Mouse (Mus musculus): ENCODE results near the gene Aoah.

Aoah gene

GRCm38 (mm10) chr13:20985961-20986360 lies 192.0 kb downstream of the Aoah start:
- no peak for TF ChIP-seq NANOG (IDR thresholded peaks at IDR 0.05; ENCODE audit: borderline replicate concordance, low read length)
- TF ChIP-seq POU5F1 (IDR thresholded peaks at IDR 0.05; ENCODE audit: borderline replicate concordance, low read length): no peak
- TF ChIP-seq CTCF (conservative IDR thresholded peaks at IDR 0.05; ENCODE audit: low read length): no peak
- H3K36me3 ChIP-seq (ENCODE audit: insufficient read depth, low read length): 0 out of 2 replicates have a peak, but pooled peaks cover 3% of the 10 kb centered on the region
- peaks cover 46% of the 10 kb centered on the region for H3K4me1 ChIP-seq (replicated peaks; ENCODE audit: low read depth, low read length)
- H3K27me3 ChIP-seq (ENCODE audit: insufficient read depth, low read length): no peaks in the 10 kb centered on the region
- no peaks in the 10 kb centered on the region for H3K9me3 ChIP-seq (ENCODE audit: low read length)
- H3K4me3 ChIP-seq (replicated peaks; ENCODE audit: low read length): no peak overlapping the region

GRCm38 (mm10) chr13:21005238-21005637 lies 211.3 kb downstream of the Aoah start:
- TF ChIP-seq CTCF (conservative IDR thresholded peaks at IDR 0.05; ENCODE audit: low read length): no peak
- no peak for TF ChIP-seq POU5F1 (IDR thresholded peaks at IDR 0.05; ENCODE audit: borderline replicate concordance, low read length)
- TF ChIP-seq NANOG (IDR thresholded peaks at IDR 0.05; ENCODE audit: borderline replicate concordance, low read length): no peak
- Histone ChIP-seq H3K27me3 (ENCODE audit: insufficient read depth, low read length) (no peaks in the 10 kb centered on the region), H3K36me3 (ENCODE audit: insufficient read depth, low read length) (peaks cover 18% of the 10 kb centered on the region; the same call in 1 of the 2 replicates), H3K4me3 (replicated peaks; ENCODE audit: low read length) (no peak overlapping the region), H3K9me3 (ENCODE audit: low read length) (no peaks in the 10 kb centered on the region), H3K4me1 (replicated peaks; ENCODE audit: low read depth, low read length) (no peaks in the 10 kb centered on the region)

- Histone ChIP-seq H3K9me3 (ENCODE audit: low read length) (no peaks in the 10 kb centered on the region), H3K4me3 (replicated peaks; ENCODE audit: low read length) (no peak overlapping the region), H3K4me1 (replicated peaks; ENCODE audit: low read depth, low read length) (no peaks in the 10 kb centered on the region), H3K27me3 (ENCODE audit: insufficient read depth, low read length) (no peaks in the 10 kb centered on the region), H3K36me3 (ENCODE audit: insufficient read depth, low read length) (peaks cover 18% of the 10 kb centered on the region; the same call in 1 of the 2 replicates)
- no peak for TF ChIP-seq CTCF (conservative IDR thresholded peaks at IDR 0.05; ENCODE audit: low read length)
- TF ChIP-seq POU5F1 (IDR thresholded peaks at IDR 0.05; ENCODE audit: borderline replicate concordance, low read length): no peak
- TF ChIP-seq NANOG (IDR thresholded peaks at IDR 0.05; ENCODE audit: borderline replicate concordance, low read length): no peak
Observed at GRCm38 (mm10) chr13:21005642-21006320, 211.9 kb downstream of the Aoah start.

GRCm38 (mm10) chr13:21006321-21006653 lies 212.4 kb downstream of the Aoah start:
- H3K4me3 ChIP-seq (replicated peaks; ENCODE audit: low read length): no peak overlapping the region
- H3K4me1 ChIP-seq (replicated peaks; ENCODE audit: low read depth, low read length): no peaks in the 10 kb centered on the region
- TF ChIP-seq CTCF (conservative IDR thresholded peaks at IDR 0.05; ENCODE audit: low read length) (no peak), NANOG (IDR thresholded peaks at IDR 0.05; ENCODE audit: borderline replicate concordance, low read length) (no peak), POU5F1 (IDR thresholded peaks at IDR 0.05; ENCODE audit: borderline replicate concordance, low read length) (no peak)
- H3K36me3 ChIP-seq (ENCODE audit: insufficient read depth, low read length): peaks cover 21% of the 10 kb centered on the region
- no peaks in the 10 kb centered on the region for H3K27me3 ChIP-seq (ENCODE audit: insufficient read depth, low read length)
- H3K9me3 ChIP-seq (ENCODE audit: low read length): no peaks in the 10 kb centered on the region

GRCm38 (mm10) chr13:21013659-21014058 lies 219.7 kb downstream of the Aoah start:
- Histone ChIP-seq H3K36me3 (ENCODE audit: insufficient read depth, low read length) (peaks cover 16% of the 10 kb centered on the region), H3K9me3 (ENCODE audit: low read length) (peaks cover 13% of the 10 kb centered on the region; the same call in 1 of the 2 replicates), H3K27me3 (ENCODE audit: insufficient read depth, low read length) (no peaks in the 10 kb centered on the region), H3K4me1 (replicated peaks; ENCODE audit: low read depth, low read length) (no peaks in the 10 kb centered on the region), H3K4me3 (replicated peaks; ENCODE audit: low read length) (no peak overlapping the region)
- TF ChIP-seq NANOG (IDR thresholded peaks at IDR 0.05; ENCODE audit: borderline replicate concordance, low read length) (no peak), POU5F1 (IDR thresholded peaks at IDR 0.05; ENCODE audit: borderline replicate concordance, low read length) (no peak), CTCF (conservative IDR thresholded peaks at IDR 0.05; ENCODE audit: low read length) (no peak)

- Histone ChIP-seq H3K4me1 (replicated peaks; ENCODE audit: low read depth, low read length) (no peaks in the 10 kb centered on the region), H3K27me3 (ENCODE audit: insufficient read depth, low read length) (no peaks in the 10 kb centered on the region), H3K4me3 (replicated peaks; ENCODE audit: low read length) (no peak overlapping the region), H3K36me3 (ENCODE audit: insufficient read depth, low read length) (peaks cover 3% of the 10 kb centered on the region; the same call in 1 of the 2 replicates), H3K9me3 (ENCODE audit: low read length) (no peaks in the 10 kb centered on the region)
- TF ChIP-seq POU5F1 (IDR thresholded peaks at IDR 0.05; ENCODE audit: borderline replicate concordance, low read length): no peak
- TF ChIP-seq CTCF (conservative IDR thresholded peaks at IDR 0.05; ENCODE audit: low read length): no peak
- TF ChIP-seq NANOG (IDR thresholded peaks at IDR 0.05; ENCODE audit: borderline replicate concordance, low read length): no peak
Observed at GRCm38 (mm10) chr13:21024831-21025230, 230.9 kb downstream of the Aoah start.

GRCm38 (mm10) chr13:21033176-21033575 lies 239.3 kb downstream of the Aoah start:
- Histone ChIP-seq H3K27me3 (ENCODE audit: insufficient read depth, low read length) (no peaks in the 10 kb centered on the region), H3K4me1 (replicated peaks; ENCODE audit: low read depth, low read length) (no peaks in the 10 kb centered on the region), H3K4me3 (replicated peaks; ENCODE audit: low read length) (no peak overlapping the region), H3K9me3 (ENCODE audit: low read length) (no peaks in the 10 kb centered on the region), H3K36me3 (ENCODE audit: insufficient read depth, low read length) (no peaks in the 10 kb centered on the region)
- TF ChIP-seq NANOG (IDR thresholded peaks at IDR 0.05; ENCODE audit: borderline replicate concordance, low read length) (no peak), POU5F1 (IDR thresholded peaks at IDR 0.05; ENCODE audit: borderline replicate concordance, low read length) (no peak), CTCF (conservative IDR thresholded peaks at IDR 0.05; ENCODE audit: low read length) (no peak)

- TF ChIP-seq POU5F1 (IDR thresholded peaks at IDR 0.05; ENCODE audit: borderline replicate concordance, low read length) (no peak), CTCF (conservative IDR thresholded peaks at IDR 0.05; ENCODE audit: low read length) (peak; percentile 47)
- no peaks in the 10 kb centered on the region for H3K9me3 ChIP-seq (ENCODE audit: low read length)
Observed at GRCm38 (mm10) chr13:21035011-21035410, 241.1 kb downstream of the Aoah start.

GRCm38 (mm10) chr13:21035981-21036380 lies 242.1 kb downstream of the Aoah start:
- Histone ChIP-seq H3K36me3 (ENCODE audit: insufficient read depth, low read length) (no peaks in the 10 kb centered on the region), H3K4me3 (replicated peaks; ENCODE audit: low read length) (no peak overlapping the region), H3K27me3 (ENCODE audit: insufficient read depth, low read length) (no peaks in the 10 kb centered on the region), H3K9me3 (ENCODE audit: low read length) (no peaks in the 10 kb centered on the region), H3K4me1 (replicated peaks; ENCODE audit: low read depth, low read length) (no peaks in the 10 kb centered on the region)
- no peak for TF ChIP-seq POU5F1 (IDR thresholded peaks at IDR 0.05; ENCODE audit: borderline replicate concordance, low read length)
- no peak for TF ChIP-seq CTCF (conservative IDR thresholded peaks at IDR 0.05; ENCODE audit: low read length)
- TF ChIP-seq NANOG (IDR thresholded peaks at IDR 0.05; ENCODE audit: borderline replicate concordance, low read length): no peak

More at GRCm38 (mm10) chr13:21035011-21035410, 241.1 kb downstream of the Aoah start:
- H3K27me3 ChIP-seq (ENCODE audit: insufficient read depth, low read length): no peaks in the 10 kb centered on the region
- no peak overlapping the region for H3K4me3 ChIP-seq (replicated peaks; ENCODE audit: low read length)
- H3K4me1 ChIP-seq (replicated peaks; ENCODE audit: low read depth, low read length): no peaks in the 10 kb centered on the region
- no peaks in the 10 kb centered on the region for H3K36me3 ChIP-seq (ENCODE audit: insufficient read depth, low read length)

All from E14TG2a.4 (cell line).